Mouse (Mus musculus) liver, postnatal 0 days (tissue): ENCODE data around the gene Cycs.

Experiments
- CTCF ChIP-seq: sonication (generic); IDR thresholded peaks from 2 replicates; pipeline ENCODE4 v1.5.1; 2016; ENCODE audit warnings: antibody characterized with exemption, low read depth
- EP300 ChIP-seq: IDR thresholded peaks from 2 replicates; pipeline ENCODE4 v1.6.1; 2016; ENCODE audit warnings: antibody characterized with exemption, low read depth, mild to moderate bottlenecking

DNA sequence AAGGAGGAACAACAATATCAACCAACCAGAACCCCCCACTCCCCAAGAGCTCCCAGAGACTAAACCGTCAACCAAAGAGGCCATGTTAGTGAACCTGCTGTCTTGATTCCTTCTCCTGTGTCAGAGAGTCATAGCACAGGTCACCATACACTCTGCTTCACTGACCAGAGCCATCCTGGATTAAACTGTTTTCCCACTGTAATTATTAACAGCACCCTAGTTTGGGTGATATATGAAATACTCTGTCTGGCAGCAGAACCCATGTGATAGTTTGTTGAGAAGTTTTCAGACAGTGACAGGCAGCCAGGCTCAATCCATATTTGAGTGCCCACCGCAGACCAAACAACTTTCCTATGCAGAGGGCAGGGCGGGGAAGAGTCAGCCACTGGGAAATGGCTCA is 31.0 kb downstream of the Cycs start:
- no peak for TF ChIP-seq CTCF
- no peak for TF ChIP-seq EP300
